Comparison of ENCODE assay signal across 23 mouse cellular contexts in the genomic region with DNA sequence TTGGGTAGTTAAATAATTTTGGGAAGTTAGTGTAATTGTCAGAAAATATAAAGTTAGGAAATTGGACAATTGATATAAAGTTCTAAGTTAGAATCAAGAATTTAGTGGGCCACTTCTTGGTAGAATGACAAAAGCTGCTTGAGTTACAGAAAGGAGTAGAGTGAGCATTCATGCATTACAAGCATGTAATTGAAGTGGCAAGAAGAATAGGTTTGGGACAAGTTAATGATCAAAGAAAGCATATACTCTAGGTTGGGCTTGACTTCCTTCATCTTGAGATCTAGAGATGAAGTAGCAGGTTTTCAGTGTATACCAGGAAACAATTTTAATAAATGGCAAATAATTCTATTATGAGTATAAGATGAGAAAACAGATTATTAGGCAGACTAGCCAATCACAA. TPM values are rescaled to one million over a fixed set of nuclear protein-coding genes. Genes with fewer than 3 reads are reported as not detected.
"Had no signal": no experiment of that assay in that cellular context is flagged by ENCODE, and none has a peak within 500 bp of the region (broad histone marks: within the 10 kb centered on the region; RNA-seq: fewer than 3 reads in every experiment).

No protein-coding gene starts in this region.

- H3K36me3 ChIP-seq: neural tube, embryonic 15.5 days; stomach, embryonic 15.5 days had no signal

- H3K27me3 ChIP-seq: neural tube, embryonic 15.5 days; stomach, embryonic 15.5 days had no signal

- DNase-seq: retina, postnatal 1 day; right cerebral cortex, adult 18-20 months; right cerebral cortex, postnatal 14 days; right cerebral cortex, postnatal 25 days; right cerebral cortex, postnatal 4 days; spleen, adult 18-20 months; thymus, adult 18-20 months; thymus, adult 2 months; thymus, postnatal 14 days; thymus, postnatal 25 days; thymus, postnatal 36 days; thymus, postnatal 4 days had no signal

- H3K9ac ChIP-seq: neural tube, embryonic 15.5 days; stomach, embryonic 15.5 days had no signal

- H3K4me1 ChIP-seq: neural tube, embryonic 15.5 days; stomach, embryonic 15.5 days had no signal

- H3K27ac ChIP-seq: neural tube, embryonic 15.5 days; stomach, embryonic 15.5 days; stomach, postnatal 0 days had no signal

- H3K4me2 ChIP-seq: neural tube, embryonic 15.5 days; stomach, embryonic 15.5 days had no signal

- H3K9me3 ChIP-seq: neural tube, embryonic 15.5 days; stomach, embryonic 15.5 days had no signal

- H3K4me3 ChIP-seq: neural tube, embryonic 15.5 days; stomach, embryonic 15.5 days had no signal

RNA-seq across cellular contexts. Expression of gene Sprr2f, which starts 3.4 kb away (rescaled TPM):
- polyA plus RNA-seq: neural tube, embryonic 14.5 days; neural tube, embryonic 15.5 days; small intestine, adult 2 months; spleen, adult 2 months; stomach, embryonic 14.5 days; stomach, embryonic 15.5 days; stomach, embryonic 16.5 days; testis, adult 2 months had no signal

RNA-seq across cellular contexts. Expression of gene Sprr2e, which starts 9.7 kb away (rescaled TPM):
- polyA plus RNA-seq: neural tube, embryonic 14.5 days; neural tube, embryonic 15.5 days; small intestine, adult 2 months; spleen, adult 2 months; stomach, embryonic 14.5 days; stomach, embryonic 15.5 days; stomach, embryonic 16.5 days; testis, adult 2 months; urinary bladder, adult 2 months had no signal

RNA-seq across cellular contexts. Expression of gene Sprr2d, which starts 22.7 kb away (rescaled TPM):
- polyA plus RNA-seq: neural tube, embryonic 14.5 days; neural tube, embryonic 15.5 days; small intestine, adult 2 months; spleen, adult 2 months; stomach, embryonic 14.5 days; testis, adult 2 months; urinary bladder, adult 2 months had no signal

RNA-seq across cellular contexts. Expression of gene Sprr2h, which starts 23.9 kb away (rescaled TPM):
- polyA plus RNA-seq: neural tube, embryonic 14.5 days; neural tube, embryonic 15.5 days; small intestine, adult 2 months; spleen, adult 2 months; stomach, embryonic 14.5 days; testis, adult 2 months; thymus, postnatal 0 days; urinary bladder, adult 2 months had no signal

RNA-seq across cellular contexts. Expression of gene Sprr2b, which starts 45.2 kb away (rescaled TPM):
- polyA plus RNA-seq: neural tube, embryonic 14.5 days; small intestine, adult 2 months; spleen, adult 2 months; stomach, embryonic 14.5 days; stomach, embryonic 16.5 days; testis, adult 2 months; urinary bladder, adult 2 months had no signal
